Mouse (Mus musculus): ENCODE data around the gene Chuk.

GRCm38 (mm10) chr19:44077024-44077423 lies 30.3 kb downstream of the Chuk start:
- TF ChIP-seq TAL1 (IDR thresholded peaks at IDR 0.05; ENCODE audit: low read length), result no peak
- TF ChIP-seq GATA1 (IDR thresholded peaks at IDR 0.05; ENCODE audit: low read length), result no peak
